Mouse (Mus musculus): ENCODE measurements at regions not wholly inside any gene's neighbourhood (a gene's known extent, or its start where the extent isn't known, plus 50 kb on each side); places are given as distances from the start of the nearest gene placed in this dataset.

- DNase-seq (ENCODE audit: low read depth, low spot score), result no peak
These were observed 131.1 kb upstream of the Reg3g start for GRCm38 (mm10) chr6:78599751-78600150.

GRCm38 (mm10) chr6:78570000-78570597 lies 101.4 kb upstream of the Reg3g start:
- DNase-seq (ENCODE audit: low read depth, low spot score), result no peak

- DNase-seq (ENCODE audit: low read depth, low spot score), result no peak
These were observed 84.5 kb upstream of the Reg3g start for GRCm38 (mm10) chr6:78553008-78553698.

GRCm38 (mm10) chr6:78552353-78552698 lies 83.7 kb upstream of the Reg3g start:
- no peak for DNase-seq (ENCODE audit: low read depth, low spot score)

GRCm38 (mm10) chr6:78551666-78552352 lies 83.1 kb upstream of the Reg3g start:
- no peak for DNase-seq (ENCODE audit: low read depth, low spot score)

- DNase-seq (ENCODE audit: low read depth, low spot score), result no peak
These were observed 79.8 kb upstream of the Reg3g start for GRCm38 (mm10) chr6:78548476-78548875.

GRCm38 (mm10) chr6:78547721-78548120 lies 79.0 kb upstream of the Reg3g start:
- DNase-seq (ENCODE audit: low read depth, low spot score), result no peak

GRCm38 (mm10) chr6:78544238-78544637 lies 75.6 kb upstream of the Reg3g start:
- DNase-seq (ENCODE audit: low read depth, low spot score), result peak; percentile 69

GRCm38 (mm10) chr6:78537476-78537875 lies 68.8 kb upstream of the Reg3g start:
- DNase-seq (ENCODE audit: low read depth, low spot score), result no peak

GRCm38 (mm10) chr6:78526986-78527762 lies 58.5 kb upstream of the Reg3g start:
- DNase-seq (ENCODE audit: low read depth, low spot score), result no peak
